Mouse (Mus musculus) lung, postnatal 0 days (tissue): ENCODE results near the gene Fam184b. TPM values are rescaled to one million over a fixed set of nuclear protein-coding genes. Genes with fewer than 3 reads are reported as not detected.

Experiments
- ATAC-seq: fragments of 200-750 bp; cut with Nextera tagmentation; 2 replicates; pipeline ENCODE4 v1.8.0; 2017; ENCODE audit warnings: moderate library complexity
- DNase-seq: peaks from one replicate; pipeline ENCODE4 v3.0.0-alpha.2; 2016; ENCODE audit warnings: low spot score
- H3K27ac ChIP-seq: fragments of 300-500 bp; sonication (generic); 2 replicates; pipeline ENCODE4 v1.5.1; 2014; ENCODE audit warnings: antibody characterized with exemption, mild to moderate bottlenecking, low read length, mixed read lengths
- H3K27me3 ChIP-seq: fragments of 300-500 bp; sonication (generic); replicated peaks from 2 replicates; pipeline ENCODE4 v1.6.1; 2014; ENCODE audit warnings: low read length, mixed read lengths; ENCODE audit not compliant: insufficient read depth
- H3K36me3 ChIP-seq: fragments of 300-500 bp; sonication (generic); 2 replicates; pipeline ENCODE4 v1.6.1; 2014; ENCODE audit warnings: low read length, mixed read lengths; ENCODE audit not compliant: insufficient read depth
- H3K4me1 ChIP-seq: fragments of 300-500 bp; sonication (generic); 2 replicates; pipeline ENCODE4 v1.6.1; 2014; ENCODE audit warnings: antibody characterized with exemption, low read depth, low read length, mixed read lengths; ENCODE audit not compliant: insufficient read depth
- H3K4me2 ChIP-seq: fragments of 300-500 bp; sonication (generic); replicated peaks from 2 replicates; pipeline ENCODE4 v1.6.1; 2014; ENCODE audit warnings: low read depth, mild to moderate bottlenecking, low read length, moderate library complexity, mixed read lengths
- H3K4me3 ChIP-seq: fragments of 300-500 bp; sonication (generic); 2 replicates; pipeline ENCODE4 v1.5.1; 2014; ENCODE audit warnings: low read depth, low read length
- H3K9ac ChIP-seq: fragments of 300-500 bp; sonication (generic); replicated peaks from 2 replicates; pipeline ENCODE4 v1.6.1; 2014; ENCODE audit warnings: low read depth, mild to moderate bottlenecking
- H3K9me3 ChIP-seq: fragments of 300-500 bp; sonication (generic); 2 replicates; pipeline ENCODE4 v1.6.1; 2016; ENCODE audit warnings: low read length, mixed read lengths
- CTCF ChIP-seq: IDR thresholded peaks from 2 replicates; pipeline ENCODE4 v1.5.1; 2016; ENCODE audit warnings: antibody characterized with exemption, mild to moderate bottlenecking
- EP300 ChIP-seq: IDR thresholded peaks from 2 replicates; pipeline ENCODE4 v1.6.1; 2016; ENCODE audit warnings: antibody characterized with exemption, mild to moderate bottlenecking, control low read depth
- WGBS: fragments of 180-500 bp; shearing (Covaris S2); extraction: QIAGEN DNeasy Blood & Tissue Kit; methylation state at CpG from one replicate; pipeline ENCODE4 v1.1.7; 2014; 5-methylcytosine and 5-hydroxymethylcytosine counted together
- polyA plus RNA-seq: library from polyadenylated mRNA; unstranded; fragments of >200 nt; fragmentation: Nextera tagmentation; extraction: Ambion mirVana; gene quantifications from 2 replicates; pipeline ENCODE4 v1.2.1, GENCODE M21; 2015

Fam184b gene
- polyA plus RNA-seq, 1 experiment from 2014 or later, result 0.04 TPM

DNA sequence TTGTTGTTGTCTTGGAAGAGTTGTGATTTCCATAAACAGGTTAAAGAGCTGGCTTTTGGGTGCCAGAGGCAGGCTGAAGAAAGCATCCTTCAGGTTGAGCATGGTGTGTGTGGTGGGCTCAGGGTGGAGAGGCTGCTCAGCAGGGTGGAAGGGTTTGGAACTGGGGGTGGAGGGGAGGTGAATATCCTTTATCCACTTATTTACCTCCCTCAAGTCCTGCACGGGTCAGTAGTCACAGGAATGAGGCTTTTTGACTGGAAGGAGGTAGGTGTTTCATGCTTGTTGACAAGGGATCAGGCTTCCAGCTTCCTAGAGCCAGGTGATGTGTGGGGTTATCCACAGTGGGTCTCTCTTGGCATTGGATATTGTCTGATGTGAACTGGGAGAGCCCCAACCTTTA, 124.8 kb downstream of the Fam184b start:
- 75% methylated on average over 1 of the region's 1 CpGs for WGBS
- TF ChIP-seq EP300 (no peak), CTCF (no peak)
- ATAC-seq (no peak), DNase-seq (no peak)
- Histone ChIP-seq H3K4me3 (no peak overlapping the region), H3K9ac (no peak overlapping the region), H3K4me1 (no peaks in the 10 kb centered on the region), H3K36me3 (peaks cover 19% of the 10 kb centered on the region), H3K4me2 (no peak overlapping the region), H3K9me3 (no peaks in the 10 kb centered on the region), H3K27me3 (no peaks in the 10 kb centered on the region), H3K27ac (no peak overlapping the region)

DNA sequence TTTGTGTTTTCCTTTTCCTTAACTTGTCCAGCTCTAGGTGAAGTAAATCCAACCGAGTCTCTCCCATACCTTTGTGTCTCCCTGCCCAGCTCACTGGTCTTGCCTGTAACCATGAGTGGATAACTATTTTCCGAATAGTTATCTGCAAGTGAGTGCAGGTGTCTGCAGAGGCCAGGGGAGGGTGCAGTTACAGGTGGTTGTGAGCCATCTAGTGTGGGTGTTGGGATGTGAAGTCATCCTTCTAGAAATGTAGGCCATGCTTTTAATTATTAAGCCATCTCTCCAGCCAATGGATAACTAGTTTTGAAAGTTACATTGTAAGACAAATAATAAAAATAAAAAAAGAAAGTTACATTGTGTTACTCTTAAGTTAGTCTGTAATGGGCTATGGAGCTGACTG, 125.9 kb downstream of the Fam184b start:
- peaks cover 24% of the 10 kb centered on the region for H3K36me3 ChIP-seq
- ATAC-seq, result no peak
- no peak for DNase-seq
- H3K9me3 ChIP-seq, result no peaks in the 10 kb centered on the region
- 87% methylated on average over 2 of the region's 2 CpGs for WGBS
- H3K4me1 ChIP-seq, result no peaks in the 10 kb centered on the region
- H3K4me3 ChIP-seq, result no peak overlapping the region
- H3K27me3 ChIP-seq, result no peaks in the 10 kb centered on the region
- no peak overlapping the region for H3K27ac ChIP-seq
- no peak for TF ChIP-seq EP300
- TF ChIP-seq CTCF, result no peak
- no peak overlapping the region for H3K9ac ChIP-seq
- H3K4me2 ChIP-seq, result no peak overlapping the region

DNA sequence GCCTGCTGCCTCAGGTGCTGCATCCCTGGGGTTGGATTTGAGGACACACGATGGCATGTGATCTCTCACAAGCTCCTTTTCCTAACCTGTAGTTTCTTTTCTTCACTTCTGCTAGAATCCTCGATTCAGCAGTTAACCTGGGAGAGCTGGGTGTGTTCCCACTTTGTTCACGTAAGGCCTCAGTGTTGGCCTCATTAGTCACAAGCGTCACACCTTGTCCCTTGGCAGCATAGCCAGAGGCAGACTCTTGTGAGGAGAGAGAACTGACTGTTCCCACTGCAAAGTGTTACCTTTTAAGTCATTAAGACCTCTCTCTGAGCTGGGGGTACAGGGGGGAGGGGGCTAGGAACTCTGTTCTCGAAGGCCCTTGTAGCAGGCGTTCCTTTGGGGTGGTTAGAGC, 126.5 kb downstream of the Fam184b start:
- no peak for TF ChIP-seq CTCF
- TF ChIP-seq EP300, result no peak
- no peaks in the 10 kb centered on the region for H3K9me3 ChIP-seq
- H3K4me2 ChIP-seq, result no peak overlapping the region
- no peak for ATAC-seq
- 86% methylated on average over 6 of the region's 6 CpGs for WGBS
- no peak overlapping the region for H3K4me3 ChIP-seq
- peaks cover 24% of the 10 kb centered on the region for H3K36me3 ChIP-seq
- no peaks in the 10 kb centered on the region for H3K27me3 ChIP-seq
- DNase-seq, result no peak
- no peaks in the 10 kb centered on the region for H3K4me1 ChIP-seq
- no peak overlapping the region for H3K9ac ChIP-seq
- H3K27ac ChIP-seq, result no peak overlapping the region

DNA sequence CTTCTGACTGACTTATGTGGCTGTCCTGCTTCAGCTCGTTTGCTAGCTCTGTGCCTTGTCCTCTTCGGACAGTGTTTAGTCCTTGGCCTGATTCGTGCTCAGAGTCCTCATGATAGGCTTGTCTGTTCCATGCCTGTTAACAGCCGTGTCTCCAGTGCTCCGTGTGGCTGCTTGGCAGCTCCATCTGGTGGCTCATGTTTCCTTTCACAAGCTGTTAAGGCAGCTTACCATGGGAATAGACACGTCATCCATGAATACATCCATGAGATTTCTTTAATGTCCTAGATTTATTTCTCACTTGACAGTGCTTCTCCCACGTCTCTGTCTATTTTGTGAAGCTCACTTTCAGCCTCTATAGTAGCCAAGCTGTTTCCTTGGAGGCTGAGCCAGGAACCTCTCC, 129.3 kb downstream of the Fam184b start:
- Histone ChIP-seq H3K36me3 (peaks cover 37% of the 10 kb centered on the region), H3K4me2 (no peak overlapping the region), H3K4me1 (no peaks in the 10 kb centered on the region), H3K4me3 (no peak overlapping the region), H3K27me3 (no peaks in the 10 kb centered on the region), H3K9ac (no peak overlapping the region), H3K9me3 (no peaks in the 10 kb centered on the region), H3K27ac (no peak overlapping the region)
- DNase-seq, result no peak
- ATAC-seq, result no peak
- 82% methylated on average over 7 of the region's 7 CpGs for WGBS
- TF ChIP-seq CTCF, result 0 out of 2 replicates have a peak, but pooled peaks have one; percentile 25
- no peak for TF ChIP-seq EP300

DNA sequence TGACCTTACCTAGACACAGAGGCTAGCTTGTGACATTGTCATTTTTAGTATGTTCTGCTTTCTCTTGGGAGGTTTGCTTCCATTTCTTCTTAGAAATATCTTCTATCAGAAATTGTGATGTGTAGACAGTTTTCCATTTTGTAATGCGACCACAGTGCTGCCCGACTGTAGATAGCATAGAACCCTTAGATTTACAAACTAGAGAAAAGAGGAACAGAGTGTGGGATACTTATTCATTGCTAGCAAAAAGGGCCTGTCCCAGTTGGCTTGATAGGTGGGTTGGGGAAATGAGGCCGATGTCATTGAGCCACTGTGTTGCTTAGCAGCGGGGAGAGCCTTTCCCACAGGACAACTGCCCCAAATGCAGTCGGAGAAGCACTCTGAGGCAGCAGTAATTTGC, 141.8 kb downstream of the Fam184b start:
- TF ChIP-seq CTCF (no peak), EP300 (no peak)
- whole genome bisulfite sequencing, result 92% methylated on average over 5 of the region's 5 CpGs
- Histone ChIP-seq H3K27me3 (no peaks in the 10 kb centered on the region), H3K4me2 (no peak overlapping the region), H3K4me3 (no peak overlapping the region), H3K36me3 (peaks cover 25% of the 10 kb centered on the region; the same call in 1 of the 2 replicates), H3K9me3 (no peaks in the 10 kb centered on the region), H3K4me1 (peaks cover 4% of the 10 kb centered on the region; the same call in 1 of the 2 replicates), H3K9ac (no peak overlapping the region), H3K27ac (no peak overlapping the region)
- DNase-seq (no peak), ATAC-seq (no peak)

DNA sequence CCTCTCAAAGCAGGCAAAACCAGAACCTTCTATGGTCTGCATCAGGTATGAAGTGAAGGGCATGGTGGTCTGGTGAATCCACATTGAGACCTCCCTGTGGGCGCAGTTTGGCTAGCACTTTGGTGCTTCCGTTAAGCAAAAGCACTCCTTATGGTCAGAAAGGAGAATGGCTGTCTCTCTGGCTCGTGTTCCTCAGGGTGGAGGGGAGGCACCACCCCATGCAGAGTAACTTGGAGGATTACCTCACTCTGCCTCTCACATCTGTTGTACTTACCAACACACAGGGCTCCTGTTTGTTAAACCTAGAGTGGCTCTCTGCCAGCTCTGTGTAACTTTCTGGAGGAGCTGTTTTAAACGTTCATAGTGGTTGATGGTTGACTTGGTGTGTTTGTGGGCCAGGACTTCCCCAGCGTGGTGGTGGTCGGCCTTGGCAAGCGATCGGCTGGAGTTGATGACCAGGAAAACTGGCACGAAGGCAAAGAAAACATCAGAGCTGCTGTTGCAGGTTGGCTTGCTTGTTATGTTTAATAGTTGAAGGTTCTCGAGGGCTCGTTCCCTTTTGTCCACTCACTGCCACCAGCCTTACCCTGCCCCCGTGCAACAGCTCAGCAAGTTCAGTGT, 142.4 kb downstream of the Fam184b start:
- Histone ChIP-seq H3K9me3 (no peaks in the 10 kb centered on the region), H3K36me3 (peaks cover 25% of the 10 kb centered on the region; the same call in 1 of the 2 replicates), H3K27ac (no peak overlapping the region; the same call in 1 of the 2 replicates), H3K9ac (no peak overlapping the region), H3K4me2 (no peak overlapping the region), H3K27me3 (no peaks in the 10 kb centered on the region), H3K4me1 (peaks cover 4% of the 10 kb centered on the region; the same call in 1 of the 2 replicates), H3K4me3 (no peak overlapping the region)
- DNase-seq, result peak; percentile 27
- 74% methylated on average over 12 of the region's 12 CpGs for WGBS
- TF ChIP-seq CTCF (no peak), EP300 (no peak)
- no peak for ATAC-seq
